Mouse (Mus musculus) cerebellum, adult (tissue): ENCODE measurements around the gene C87414.
"Not testable (repeated sequence)": the region's sequence is repeated elsewhere in the genome, so short reads cannot be mapped to it uniquely, and the experiment has no call there.

Source experiments
- ATAC-seq: cut with Nextera tagmentation; 2 replicates; pipeline ENCODE4 v1.9.2; 2017; ENCODE audit warnings: mild to moderate bottlenecking, moderate library complexity, mixed read lengths; ENCODE audit not compliant: insufficient number of reproducible peaks, low FRiP score, low TSS enrichment

The C87414 gene

DNA sequence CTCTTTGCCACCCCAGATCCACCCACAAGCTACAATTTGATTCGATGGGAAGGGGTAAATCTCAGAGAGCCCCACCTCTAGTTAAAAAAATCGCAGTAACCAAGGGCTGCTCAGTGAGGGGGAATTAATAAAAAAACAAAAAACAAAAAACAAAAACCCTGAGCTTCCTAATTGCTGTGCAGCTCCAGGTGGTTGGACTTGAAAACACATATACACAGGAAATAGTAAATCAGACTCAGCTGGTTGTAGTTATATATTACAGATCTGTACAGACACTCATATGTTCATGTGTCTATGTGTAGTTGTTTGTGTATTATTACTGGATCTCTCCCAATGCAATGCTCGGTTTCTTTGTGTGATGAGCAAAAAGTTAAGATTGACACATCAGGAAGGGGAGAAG, at the start of gene C87414:
Gene C87414, minus strand, starts transcription at position 101 of the 400 bp plus-strand sequence.
- not testable (repeated sequence) for ATAC-seq

DNA sequence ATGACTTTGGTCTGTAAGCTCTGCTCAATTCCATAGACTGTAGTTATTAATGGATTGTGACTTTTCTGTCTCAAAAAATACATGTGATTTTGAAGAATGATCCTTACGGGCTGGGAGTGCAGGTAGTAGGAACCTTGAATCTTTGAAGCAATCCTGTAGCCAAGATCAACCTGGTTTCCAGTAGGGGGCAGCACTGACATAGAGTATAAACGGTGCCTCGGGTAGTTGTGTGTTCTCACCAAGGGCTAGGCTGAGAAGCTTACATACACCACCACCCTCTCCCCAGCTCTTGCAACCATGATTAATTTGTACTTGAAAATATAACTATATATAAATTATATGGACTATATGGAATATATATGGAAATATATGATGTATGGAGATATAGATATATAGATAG, 13.3 kb upstream of the C87414 start:
- ATAC-seq: not testable (repeated sequence)
